Mouse (Mus musculus): ENCODE measurements around the gene Cfi. TPM values are rescaled to one million over a fixed set of nuclear protein-coding genes. Genes with fewer than 3 reads are reported as not detected.

Gene Cfi
- polyA plus RNA-seq, 1 experiment from 2014 or later: 2.2 TPM

DNA sequence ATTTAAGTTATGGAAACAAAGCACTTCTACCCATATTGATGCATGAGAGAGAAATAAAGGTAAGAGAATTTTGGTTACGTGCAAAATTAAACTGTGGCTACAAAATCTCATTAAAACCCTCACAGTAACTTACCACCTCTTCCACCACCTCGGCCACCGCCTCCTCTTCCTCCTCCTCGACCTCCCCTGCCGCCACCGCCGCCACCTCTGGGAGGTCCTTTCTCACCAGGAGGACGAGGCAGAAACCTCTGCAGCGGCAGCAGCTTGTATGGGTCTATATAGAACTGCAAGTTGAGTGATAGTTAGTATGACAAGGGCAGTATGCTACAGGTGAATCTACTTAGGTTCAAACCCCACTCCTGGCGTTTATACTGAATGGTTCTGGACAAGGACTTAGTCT, 9.0 kb upstream of the Cfi start:
- Histone ChIP-seq H3K36me3 (peaks cover 26% of the 10 kb centered on the region), H3K27ac (no peak overlapping the region), H3K27me3 (no peaks in the 10 kb centered on the region), H3K4me1 (replicated peaks) (peaks cover 13% of the 10 kb centered on the region), H3K9me3 (replicated peaks) (no peaks in the 10 kb centered on the region), H3K9ac (no peak overlapping the region), H3K4me3 (no peak overlapping the region), H3K4me2 (no peak overlapping the region)
- WGBS: 84% methylated on average over 10 of the region's 10 CpGs
- no peak for ATAC-seq (replicated peaks; ENCODE audit: insufficient number of reproducible peaks, insufficient read depth, low FRiP score, low read depth)

- WGBS: 89% methylated on average over 5 of the region's 5 CpGs
- no peak overlapping the region for H3K4me3 ChIP-seq
- peaks cover 26% of the 10 kb centered on the region for H3K36me3 ChIP-seq
- ATAC-seq (replicated peaks; ENCODE audit: insufficient number of reproducible peaks, insufficient read depth, low FRiP score, low read depth): no peak
- H3K9ac ChIP-seq: no peak overlapping the region
- peaks cover 13% of the 10 kb centered on the region for H3K4me1 ChIP-seq (replicated peaks)
- H3K9me3 ChIP-seq (replicated peaks): no peaks in the 10 kb centered on the region
- no peak overlapping the region for H3K27ac ChIP-seq
- H3K27me3 ChIP-seq: no peaks in the 10 kb centered on the region
- H3K4me2 ChIP-seq: no peak overlapping the region
Measured at GRCm38 (mm10) chr3:129827691-129828090, 8.0 kb upstream of the Cfi start.

DNA sequence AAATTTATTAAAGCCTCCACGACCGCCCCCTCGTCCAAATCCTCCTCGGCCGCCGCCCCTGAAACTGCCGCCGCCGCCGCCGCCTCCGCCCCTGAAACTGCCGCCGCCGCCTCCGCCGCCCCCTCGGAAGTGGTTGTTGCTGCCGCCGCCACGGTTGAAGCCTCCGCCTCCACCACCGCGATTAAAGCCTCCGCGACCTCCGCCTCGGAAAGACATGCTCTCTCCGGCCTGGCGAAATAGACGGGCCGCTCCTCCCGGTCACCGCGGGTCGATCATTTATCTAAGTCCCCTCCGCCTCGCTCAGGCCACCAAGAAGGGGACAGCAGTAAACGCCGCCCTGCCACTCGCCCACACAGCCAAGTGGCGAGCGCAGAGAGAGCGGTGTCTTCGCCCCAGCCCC, 5.1 kb upstream of the Cfi start:
- H3K9me3 ChIP-seq (replicated peaks): no peaks in the 10 kb centered on the region
- peaks cover 7% of the 10 kb centered on the region for H3K36me3 ChIP-seq
- H3K4me1 ChIP-seq (replicated peaks): peaks cover 16% of the 10 kb centered on the region
- under 1% methylated on average over 44 of the region's 45 CpGs for WGBS
- peak overlapping the region; percentile 91 for H3K4me3 ChIP-seq
- H3K27ac ChIP-seq: peak overlapping the region; percentile 87
- H3K27me3 ChIP-seq: no peaks in the 10 kb centered on the region; the same call in 1 of the 2 replicates
- H3K4me2 ChIP-seq: peak overlapping the region; percentile 75
- ATAC-seq (replicated peaks; ENCODE audit: insufficient number of reproducible peaks, insufficient read depth, low FRiP score, low read depth): no peak; the same call in 1 of the 2 replicates
- H3K9ac ChIP-seq: peak overlapping the region; percentile 82

DNA sequence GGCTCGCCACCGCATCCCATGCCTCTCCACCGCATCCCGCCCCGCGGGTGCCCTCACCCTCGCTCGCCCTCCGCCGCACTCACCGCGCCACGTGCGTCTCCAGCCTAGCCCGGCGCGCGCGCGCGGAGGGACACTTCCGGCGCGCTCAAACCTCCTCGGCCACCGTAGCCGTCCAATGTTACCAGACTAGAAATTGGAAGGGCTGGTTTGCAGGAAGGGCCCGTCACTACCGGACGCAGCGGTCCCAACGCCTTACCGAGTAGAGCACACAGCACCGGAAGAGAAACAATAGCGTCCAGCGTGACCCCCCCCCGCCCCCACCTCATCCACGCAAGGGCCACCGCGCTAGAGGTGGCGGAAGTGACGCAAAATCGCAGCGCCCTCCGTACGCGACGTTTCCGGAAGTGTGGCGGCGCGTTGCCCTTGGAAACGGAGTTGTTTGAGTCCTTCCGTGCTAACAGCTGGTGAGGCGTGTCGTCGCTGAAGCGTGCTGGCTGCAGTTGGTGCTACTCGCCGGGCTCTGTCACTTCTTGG, 4.6 kb upstream of the Cfi start, which contains the start of gene Gar1:
Gene Gar1, minus strand, starts transcription at position 362 of the 534 bp plus-strand sequence.
- Histone ChIP-seq H3K27me3 (no peaks in the 10 kb centered on the region; the same call in 1 of the 2 replicates), H3K4me3 (peak within 1 kb of the TSS; percentile 91), H3K4me1 (replicated peaks) (peaks cover 21% of the 10 kb centered on the region), H3K36me3 (peaks cover 3% of the 10 kb centered on the region), H3K9me3 (replicated peaks) (no peaks in the 10 kb centered on the region), H3K4me2 (peak within 1 kb of the TSS; percentile 75), H3K9ac (peak within 1 kb of the TSS; percentile 82), H3K27ac (peak within 1 kb of the TSS; percentile 87)
- ATAC-seq (replicated peaks; ENCODE audit: insufficient number of reproducible peaks, insufficient read depth, low FRiP score, low read depth): peak; percentile 89
- WGBS: under 1% methylated on average over 60 of the region's 60 CpGs

DNA sequence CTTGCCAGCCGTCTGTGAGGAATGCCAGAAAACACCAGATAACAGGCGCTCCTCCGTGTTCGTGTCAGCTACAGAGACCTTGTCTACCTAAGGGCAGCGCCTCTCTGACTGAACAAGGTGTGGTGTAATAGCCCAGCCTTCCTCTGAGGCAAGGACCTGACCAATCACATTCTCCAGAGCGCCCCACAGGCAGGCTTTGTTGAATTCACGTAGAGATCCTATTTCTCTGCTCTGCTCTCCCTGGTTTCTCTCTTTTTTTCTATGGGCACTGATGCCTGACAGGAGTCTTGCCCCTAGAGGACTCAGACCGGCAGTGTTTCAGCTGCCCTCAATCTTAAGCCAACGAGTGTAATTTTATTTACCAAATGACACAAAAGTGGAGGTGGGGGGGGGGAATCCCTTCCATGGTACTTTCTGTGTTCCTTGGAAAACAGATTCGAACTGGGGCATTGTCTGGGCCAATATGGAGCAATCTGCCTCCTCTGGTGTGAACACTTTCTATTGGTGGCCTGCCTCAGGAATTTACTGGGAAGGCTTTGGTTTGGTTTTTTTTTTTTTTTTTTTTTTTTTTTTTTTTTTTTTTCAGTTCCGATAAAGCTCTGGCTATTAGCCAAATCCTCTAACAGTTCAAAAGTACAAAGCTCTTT, 490 bp downstream of the Cfi start:
- Histone ChIP-seq H3K4me3 (peak overlapping the region; percentile 17), H3K36me3 (no peaks in the 10 kb centered on the region), H3K27ac (peak overlapping the region; percentile 66; the same call in 1 of the 2 replicates), H3K27me3 (no peaks in the 10 kb centered on the region; the same call in 1 of the 2 replicates), H3K4me2 (peak overlapping the region; percentile 51), H3K4me1 (replicated peaks) (peaks cover 10% of the 10 kb centered on the region), H3K9ac (peak overlapping the region; percentile 17; the same call in 1 of the 2 replicates), H3K9me3 (replicated peaks) (no peaks in the 10 kb centered on the region)
- 18% methylated on average over 11 of the region's 11 CpGs for WGBS
- ATAC-seq (replicated peaks; ENCODE audit: insufficient number of reproducible peaks, insufficient read depth, low FRiP score, low read depth): no peak

GRCm38 (mm10) chr3:129836965-129837364, 1.3 kb downstream of the Cfi start:
- no peak for ATAC-seq (replicated peaks; ENCODE audit: insufficient number of reproducible peaks, insufficient read depth, low FRiP score, low read depth)
- H3K9ac ChIP-seq: no peak overlapping the region

GRCm38 (mm10) chr3:129838017-129838416, 2.3 kb downstream of the Cfi start:
- Histone ChIP-seq H3K9ac (no peak overlapping the region), H3K27me3 (no peaks in the 10 kb centered on the region; the same call in 1 of the 2 replicates), H3K4me3 (no peak overlapping the region), H3K36me3 (no peaks in the 10 kb centered on the region), H3K4me1 (replicated peaks) (peaks cover 10% of the 10 kb centered on the region), H3K27ac (no peak overlapping the region), H3K9me3 (replicated peaks) (no peaks in the 10 kb centered on the region), H3K4me2 (no peak overlapping the region)
- 51% methylated on average over 7 of the region's 7 CpGs for WGBS
- no peak for ATAC-seq (replicated peaks; ENCODE audit: insufficient number of reproducible peaks, insufficient read depth, low FRiP score, low read depth)

More at GRCm38 (mm10) chr3:129836965-129837364, 1.3 kb downstream of the Cfi start:
- Histone ChIP-seq H3K27ac (no peak overlapping the region), H3K27me3 (no peaks in the 10 kb centered on the region; the same call in 1 of the 2 replicates), H3K4me2 (no peak overlapping the region), H3K9me3 (replicated peaks) (no peaks in the 10 kb centered on the region), H3K4me1 (replicated peaks) (peaks cover 10% of the 10 kb centered on the region), H3K36me3 (no peaks in the 10 kb centered on the region), H3K4me3 (no peak overlapping the region)
- WGBS: 63% methylated on average over 6 of the region's 6 CpGs

DNA sequence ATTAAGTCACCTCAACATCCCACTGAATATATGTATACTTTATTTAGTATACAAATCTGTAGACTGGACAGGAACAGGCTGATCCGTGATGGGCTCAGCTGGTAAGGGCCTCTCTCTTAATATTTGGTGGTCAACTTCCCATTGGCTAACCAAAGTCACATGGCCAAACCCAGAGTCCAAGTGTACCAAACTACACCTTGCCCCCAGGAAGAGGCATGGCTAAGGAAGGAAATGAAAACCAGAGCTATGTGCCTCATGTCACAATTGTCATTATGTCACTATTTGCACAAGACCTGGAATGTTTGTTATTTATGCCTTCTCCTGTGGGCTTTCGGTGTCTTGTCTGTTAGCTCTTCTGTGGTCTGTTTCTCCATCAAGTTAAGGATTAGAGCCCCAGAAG, 10.2 kb downstream of the Cfi start:
- Histone ChIP-seq H3K9me3 (replicated peaks) (no peaks in the 10 kb centered on the region), H3K27ac (no peak overlapping the region), H3K36me3 (no peaks in the 10 kb centered on the region), H3K4me2 (no peak overlapping the region), H3K9ac (no peak overlapping the region), H3K4me1 (replicated peaks) (no peaks in the 10 kb centered on the region), H3K4me3 (no peak overlapping the region), H3K27me3 (0 out of 2 replicates have a peak, but pooled peaks cover 2% of the 10 kb centered on the region)
- WGBS: 80% methylated on average over 2 of the region's 2 CpGs
- no peak for ATAC-seq (replicated peaks; ENCODE audit: insufficient number of reproducible peaks, insufficient read depth, low FRiP score, low read depth)

GRCm38 (mm10) chr3:129846846-129847245, 11.2 kb downstream of the Cfi start:
- Histone ChIP-seq H3K27me3 (0 out of 2 replicates have a peak, but pooled peaks cover 2% of the 10 kb centered on the region), H3K9ac (no peak overlapping the region), H3K4me1 (replicated peaks) (no peaks in the 10 kb centered on the region), H3K4me2 (no peak overlapping the region), H3K4me3 (no peak overlapping the region), H3K9me3 (replicated peaks) (no peaks in the 10 kb centered on the region), H3K36me3 (no peaks in the 10 kb centered on the region), H3K27ac (no peak overlapping the region)
- ATAC-seq (replicated peaks; ENCODE audit: insufficient number of reproducible peaks, insufficient read depth, low FRiP score, low read depth): no peak
- 76% methylated on average over 7 of the region's 7 CpGs for WGBS

DNA sequence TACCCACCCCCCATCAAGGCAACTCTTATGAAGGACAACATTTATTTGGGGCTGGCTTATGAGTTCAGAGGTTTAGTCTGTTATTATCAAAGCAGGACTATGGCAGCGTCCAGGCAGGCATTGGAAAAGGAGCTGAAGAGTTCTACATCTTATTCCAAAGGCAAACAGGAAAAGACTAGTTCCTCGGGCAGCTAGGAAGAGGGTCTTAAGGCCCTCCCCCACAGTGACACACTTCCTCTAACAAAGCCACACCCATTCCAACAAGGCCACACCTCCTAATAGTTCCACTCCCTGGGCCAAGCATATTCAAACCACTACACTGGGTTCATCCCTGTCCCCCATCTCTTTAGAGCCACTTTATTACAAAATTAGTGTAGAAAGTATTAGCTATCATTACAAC, 26.9 kb downstream of the Cfi start:
- ATAC-seq (replicated peaks; ENCODE audit: insufficient number of reproducible peaks, insufficient read depth, low FRiP score, low read depth): no peak
- no peak overlapping the region for H3K27ac ChIP-seq
- H3K4me3 ChIP-seq: no peak overlapping the region
- H3K27me3 ChIP-seq: no peaks in the 10 kb centered on the region
- no peaks in the 10 kb centered on the region for H3K4me1 ChIP-seq (replicated peaks)
- H3K4me2 ChIP-seq: no peak overlapping the region
- no peak overlapping the region for H3K9ac ChIP-seq
- 62% methylated on average over 2 of the region's 2 CpGs for WGBS
- no peaks in the 10 kb centered on the region for H3K36me3 ChIP-seq
- H3K9me3 ChIP-seq (replicated peaks): no peaks in the 10 kb centered on the region

GRCm38 (mm10) chr3:129863698-129864097, 28.0 kb downstream of the Cfi start:
- WGBS: 37% methylated on average over 14 of the region's 14 CpGs
- no peaks in the 10 kb centered on the region for H3K36me3 ChIP-seq

More at GRCm38 (mm10) chr3:129863698-129864097, 28.0 kb downstream of the Cfi start:
- H3K4me3 ChIP-seq: no peak overlapping the region
- H3K27ac ChIP-seq: no peak overlapping the region
- H3K9me3 ChIP-seq (replicated peaks): no peaks in the 10 kb centered on the region
- no peak for ATAC-seq (replicated peaks; ENCODE audit: insufficient number of reproducible peaks, insufficient read depth, low FRiP score, low read depth)
- H3K27me3 ChIP-seq: no peaks in the 10 kb centered on the region
- H3K4me1 ChIP-seq (replicated peaks): no peaks in the 10 kb centered on the region
- no peak overlapping the region for H3K9ac ChIP-seq
- no peak overlapping the region for H3K4me2 ChIP-seq

All from heart, embryonic 15.5 days (tissue).